ENCODE assay signal across 14 mouse cellular contexts in genomic region chr17:27041046-27041786, GRCm38 (mm10). TPM values are rescaled to one million over a fixed set of nuclear protein-coding genes. Genes with fewer than 3 reads are reported as not detected.
A peak's percentile ranks its signal among the peaks of the same experiment; 100 is the strongest.
DNase-seq lines count a peak whose midpoint lies in the region; ATAC-seq and TF ChIP-seq lines count a peak whose summit lies in the region.
"Had no signal": no experiment of that assay in that cellular context is flagged by ENCODE, and none has a peak within 500 bp of the region (broad histone marks: within the 10 kb centered on the region; RNA-seq: fewer than 3 reads in every experiment).

No protein-coding gene starts in this region.

- CTCF ChIA-PET in Patski (lab: Charles Lee): no interaction called here

- in situ Hi-C loops in Patski (cut with MboI; ENCODE audit: low pct_unique_long_range_greater_than_20kb): loop anchor here (5.0 kb wide), 1 partner anchor 91 kb away; the partner anchor contains the start of gene Uqcc2

- TF ChIP-seq CTCF in Patski (IDR thresholded peaks at IDR 0.05): no peak

- no peaks in the 10 kb centered on the region for H3K9me3 ChIP-seq in heart, embryonic 10.5 days
- no peaks in the 10 kb centered on the region for H3K9me3 ChIP-seq in midbrain, embryonic 13.5 days
- H3K9me3 ChIP-seq in midbrain, embryonic 14.5 days (ENCODE audit: control insufficient read depth, low read length): no peaks in the 10 kb centered on the region
- no peaks in the 10 kb centered on the region for H3K9me3 ChIP-seq in limb, embryonic 13.5 days

- no peak overlapping the region for H3K4me2 ChIP-seq in midbrain, embryonic 13.5 days (replicated peaks)
- H3K4me2 ChIP-seq in midbrain, embryonic 14.5 days (ENCODE audit: low read length): no peak overlapping the region
- H3K4me2 ChIP-seq in limb, embryonic 13.5 days (replicated peaks): no peak overlapping the region

- peak; percentile 27; the same call in 1 of the 2 replicates for ATAC-seq in midbrain, embryonic 13.5 days
- ATAC-seq in midbrain, embryonic 14.5 days (ENCODE audit: low FRiP score, low TSS enrichment): no peak
- peak; percentile 19 for ATAC-seq in Patski
- no peak for ATAC-seq in limb, embryonic 13.5 days (ENCODE audit: low FRiP score, low read depth)

- H3K4me1 ChIP-seq in heart, embryonic 10.5 days: peaks cover 59% of the 10 kb centered on the region
- peaks cover 26% of the 10 kb centered on the region for H3K4me1 ChIP-seq in midbrain, embryonic 13.5 days (replicated peaks)
- peaks cover 12% of the 10 kb centered on the region for H3K4me1 ChIP-seq in midbrain, embryonic 14.5 days (ENCODE audit: control insufficient read depth, insufficient read depth, low read length)
- peaks cover 48% of the 10 kb centered on the region for H3K4me1 ChIP-seq in limb, embryonic 13.5 days

- POLR2A ChIA-PET in Patski (lab: Charles Lee): interaction anchor here (3.6 kb wide), 1 partner anchor 16 kb away, joined by 21 read pairs; the partner anchor contains the start of gene Itpr3

- H3K4me3 ChIP-seq in heart, embryonic 10.5 days: no peak overlapping the region
- H3K4me3 ChIP-seq in midbrain, embryonic 13.5 days (replicated peaks): no peak overlapping the region
- no peak overlapping the region for H3K4me3 ChIP-seq in midbrain, embryonic 14.5 days (replicated peaks; ENCODE audit: low read depth, low read length)
- no peak overlapping the region for H3K4me3 ChIP-seq in limb, embryonic 13.5 days
- H3K4me3 ChIP-seq: layer of hippocampus, adult 2 months had no signal

- H3K27me3 ChIP-seq in heart, embryonic 10.5 days (ENCODE audit: insufficient read depth, poor library complexity, severe bottlenecking): peaks cover 3% of the 10 kb centered on the region
- peaks cover 4% of the 10 kb centered on the region; the same call in 1 of the 2 replicates for H3K27me3 ChIP-seq in midbrain, embryonic 13.5 days
- H3K27me3 ChIP-seq in midbrain, embryonic 14.5 days (ENCODE audit: control insufficient read depth, insufficient read depth, low read length): no peaks in the 10 kb centered on the region
- H3K27me3 ChIP-seq in Patski: no peaks in the 10 kb centered on the region
- H3K27me3 ChIP-seq in limb, embryonic 13.5 days: no peaks in the 10 kb centered on the region

- DNase-seq in heart, embryonic 10.5 days (ENCODE audit: low spot score): no peak
- DNase-seq in heart, adult 9 months (ENCODE audit: low spot score in 2 of 2): no peak
- no peak for DNase-seq in midbrain, embryonic 14.5 days
- DNase-seq in Patski (ENCODE audit: low read depth, low spot score): peak; percentile 82
- DNase-seq in adipocyte (ENCODE audit: low spot score): no peak
- DNase-seq in left cerebral cortex, adult 18-20 months (ENCODE audit: low spot score in 2 of 2): no peak
- DNase-seq: adrenal gland, postnatal 10 days; cerebellum, adult 9-10 months; gastrocnemius, postnatal 25 days; lung, postnatal 4 days; right cerebral cortex, adult 18-20 months had no signal

- peak overlapping the region; percentile 86; the same call in 1 of the 2 replicates for H3K27ac ChIP-seq in heart, embryonic 10.5 days
- H3K27ac ChIP-seq in midbrain, embryonic 13.5 days: no peak overlapping the region
- no peak overlapping the region for H3K27ac ChIP-seq in midbrain, embryonic 14.5 days (replicated peaks; ENCODE audit: low read depth, low read length)
- H3K27ac ChIP-seq in limb, embryonic 13.5 days: peak overlapping the region; percentile 81; the same call in 1 of the 2 replicates
- H3K27ac ChIP-seq: layer of hippocampus, adult 2 months had no signal

- no peak overlapping the region for H3K9ac ChIP-seq in midbrain, embryonic 13.5 days (replicated peaks)
- no peak overlapping the region for H3K9ac ChIP-seq in midbrain, embryonic 14.5 days (replicated peaks; ENCODE audit: low read length)
- H3K9ac ChIP-seq in limb, embryonic 13.5 days: no peak overlapping the region

- WGBS in heart, embryonic 10.5 days: 54% methylated on average over 12 of the region's 13 CpGs
- WGBS in midbrain, embryonic 13.5 days: 54% methylated on average over 10 of the region's 13 CpGs
- 48% methylated on average over 11 of the region's 13 CpGs for WGBS in midbrain, embryonic 14.5 days
- 36% methylated on average over 13 of the region's 13 CpGs for WGBS in limb, embryonic 13.5 days

- H3K36me3 ChIP-seq in heart, embryonic 10.5 days: no peaks in the 10 kb centered on the region
- no peaks in the 10 kb centered on the region for H3K36me3 ChIP-seq in midbrain, embryonic 13.5 days
- no peaks in the 10 kb centered on the region for H3K36me3 ChIP-seq in midbrain, embryonic 14.5 days (ENCODE audit: control insufficient read depth, insufficient read depth, low read length)
- H3K36me3 ChIP-seq in limb, embryonic 13.5 days: no peaks in the 10 kb centered on the region

RNA-seq across cellular contexts. Expression of gene Bak1, which starts 12.4 kb away (rescaled TPM):
- polyA plus RNA-seq in heart, embryonic 10.5 days (2016; fragmentation: Nextera tagmentation; extraction: Ambion mirVana): 4.0 and 6.8 TPM in 2 replicates
- polyA plus RNA-seq in midbrain, embryonic 13.5 days (2015; fragmentation: Nextera tagmentation; extraction: Ambion mirVana): 2.4 and 3.1 TPM in 2 replicates
- 5.5 and 5.8 TPM in 2 replicates for polyA plus RNA-seq in midbrain, embryonic 14.5 days (2014; fragmentation: Nextera tagmentation; extraction: Ambion mirVana)
- polyA plus RNA-seq in Patski (2021): 96.7 TPM
- 4.6 and 4.7 TPM in 2 replicates for polyA plus RNA-seq in limb, embryonic 13.5 days (2015; fragmentation: Nextera tagmentation; extraction: Ambion mirVana)
- 10 to 100 TPM; 12.0 to 13.0 TPM for total RNA-seq in left cerebral cortex, adult 18-20 months (2021)

RNA-seq across cellular contexts. Expression of gene Itpr3, which starts 15.9 kb away (rescaled TPM):
- 2.9 TPM in 2 replicates for polyA plus RNA-seq in heart, embryonic 10.5 days (2016; fragmentation: Nextera tagmentation; extraction: Ambion mirVana)
- polyA plus RNA-seq in midbrain, embryonic 13.5 days (2015; fragmentation: Nextera tagmentation; extraction: Ambion mirVana): 0.68 and 1.3 TPM in 2 replicates
- polyA plus RNA-seq in midbrain, embryonic 14.5 days (2014; fragmentation: Nextera tagmentation; extraction: Ambion mirVana): 0.51 and 0.82 TPM in 2 replicates
- 88.6 TPM for polyA plus RNA-seq in Patski (2021)
- 3.1 and 3.3 TPM in 2 replicates for polyA plus RNA-seq in limb, embryonic 13.5 days (2015; fragmentation: Nextera tagmentation; extraction: Ambion mirVana)
- 1 to 10 TPM; 2.8 to 3.0 TPM for total RNA-seq in left cerebral cortex, adult 18-20 months (2021)

Comparison
In these comparisons a context has a peak if more than half of its experiments do, and no peak if none do; other contexts are left out.
1. ATAC-seq: peak in midbrain, embryonic 13.5 days (single experiment) and Patski (single experiment); none in midbrain, embryonic 14.5 days (single experiment) and limb, embryonic 13.5 days (single experiment).
2. H3K27ac ChIP-seq: peak in heart, embryonic 10.5 days (single experiment) and limb, embryonic 13.5 days (single experiment); none in midbrain, embryonic 13.5 days (single experiment) and midbrain, embryonic 14.5 days (single experiment).
3. RNA of gene Bak1, which starts 12.4 kb away (polyA plus RNA-seq): 96.7 TPM in Patski (single experiment); 4.0 to 6.8 TPM in heart, embryonic 10.5 days, 5.5 to 5.8 TPM in midbrain, embryonic 14.5 days, 4.6 to 4.7 TPM in limb, embryonic 13.5 days and 2.4 to 3.1 TPM in midbrain, embryonic 13.5 days; every median in the first group is over 10 times any median in the second.
4. RNA of gene Itpr3, which starts 15.9 kb away (polyA plus RNA-seq): 88.6 TPM in Patski (single experiment); 3.1 to 3.3 TPM in limb, embryonic 13.5 days, 2.9 TPM in heart, embryonic 10.5 days, 0.68 to 1.3 TPM in midbrain, embryonic 13.5 days and 0.51 to 0.82 TPM in midbrain, embryonic 14.5 days; every median in the first group is over 10 times any median in the second.